Mouse (Mus musculus) liver, embryonic 14 days (tissue): Measurements from ENCODE around the gene Gadd45a. TPM values are rescaled to one million over a fixed set of nuclear protein-coding genes. Genes with fewer than 3 reads are reported as not detected.

ENCODE experiments used
- polyA plus RNA-seq: library from polyadenylated mRNA; depleted of rRNA; stranded (reverse); fragments of >200 nt; gene quantifications from 2 replicates; pipeline ENCODE4 v1.2.3, GENCODE M21; 2012; rRNA removed

The Gadd45a gene
- polyA plus RNA-seq, result 94.8 and 101 TPM in 2 replicates

GRCm38 (mm10) chr6:67036837-67037628 lies at the start of gene Gadd45a:
Gadd45a (minus strand) TSS chr6:67037457.

Other genes with a start within 250 kb of the Gadd45a start
- gene Vmn1r39, start 226.8 kb downstream of the Gadd45a start, polyA plus RNA-seq, result not detected in 2 replicates
- 10.5 and 12.9 TPM in 2 replicates for gene Gng12, start 141.1 kb downstream of the Gadd45a start, polyA plus RNA-seq
- 407 and 450 TPM in 2 replicates for gene Serbp1, start 200.7 kb upstream of the Gadd45a start, polyA plus RNA-seq